Mouse (Mus musculus): ENCODE measurements around the gene Ap4s1.

- TF ChIP-seq CTCF (IDR thresholded peaks at IDR 0.05; ENCODE audit: extremely low read depth, insufficient read length, insufficient replicate concordance, low read depth, low read length) (no peak), POLR2A (IDR thresholded peaks at IDR 0.05; ENCODE audit: low read depth, low read length) (no peak)
Observed at GRCm38 (mm10) chr12:51693419-51693818, 2.6 kb downstream of the Ap4s1 start.

Measured in small intestine, adult 2 months (tissue).